In genomic region chr17:44782366-44782765, GRCm38 (mm10) we compare ENCODE assay signal across 1 mouse cellular context.
TF ChIP-seq lines count a peak whose summit lies in the region.

No protein-coding gene starts in this region.

TF ChIP-seq in MEL, 35 proteins besides CTCF, POLR2A, EP300 and RAD21:
- TF ChIP-seq ZNF384 (IDR thresholded peaks at IDR 0.05; ENCODE audit: low read depth, low read length) (0 out of 2 replicates have a peak, but pooled peaks have one; percentile 18), MYB (IDR thresholded peaks at IDR 0.05; ENCODE audit: low read depth, low read length) (no peak), TBP (IDR thresholded peaks at IDR 0.05; ENCODE audit: low read depth, low read length) (no peak), MAFK (IDR thresholded peaks at IDR 0.05; ENCODE audit: borderline replicate concordance, low read depth, low read length) (no peak)
